Mouse (Mus musculus) hindbrain, embryonic 10.5 days (tissue): ENCODE results near the gene Cemip2. TPM values are rescaled to one million over a fixed set of nuclear protein-coding genes. Genes with fewer than 3 reads are reported as not detected.

Source experiments
- DNase-seq: peaks from one replicate; pipeline ENCODE4 v3.0.0-alpha.2; 2017; ENCODE audit warnings: low spot score
- H3K27ac ChIP-seq: fragments of 300-500 bp; sonication (generic); 2 replicates; pipeline ENCODE4 v1.5.1; 2016; ENCODE audit warnings: mild to moderate bottlenecking, moderate library complexity
- H3K27me3 ChIP-seq: fragments of 300-500 bp; sonication (generic); 2 replicates; pipeline ENCODE4 v1.6.1; 2016; ENCODE audit warnings: mild to moderate bottlenecking; ENCODE audit not compliant: poor library complexity, insufficient read depth, severe bottlenecking
- H3K36me3 ChIP-seq: fragments of 300-500 bp; sonication (generic); 2 replicates; pipeline ENCODE4 v1.6.1; 2016; ENCODE audit warnings: mild to moderate bottlenecking, moderate library complexity
- H3K4me1 ChIP-seq: fragments of 300-500 bp; sonication (generic); replicated peaks from 2 replicates; pipeline ENCODE4 v1.6.1; 2016; ENCODE audit warnings: mild to moderate bottlenecking
- H3K4me3 ChIP-seq: fragments of 300-500 bp; sonication (generic); 2 replicates; pipeline ENCODE4 v1.5.1; 2016; ENCODE audit warnings: mild to moderate bottlenecking, moderate library complexity
- H3K9me3 ChIP-seq: fragments of 300-500 bp; sonication (generic); 2 replicates; pipeline ENCODE4 v1.6.1; 2016; ENCODE audit warnings: mild to moderate bottlenecking, moderate library complexity
- WGBS: fragments of 180-500 bp; shearing (Covaris S2); methylation state at CpG from one replicate; pipeline ENCODE4 v1.1.7; 2016; 5-methylcytosine and 5-hydroxymethylcytosine counted together
- polyA plus RNA-seq: library from polyadenylated mRNA; unstranded; fragments of >200 nt; fragmentation: Nextera tagmentation; extraction: Ambion mirVana; gene quantifications from 2 replicates; pipeline ENCODE4 v1.2.1, GENCODE M21; 2016

Cemip2 gene
- 86.4 and 93.6 TPM in 2 replicates for polyA plus RNA-seq

DNA sequence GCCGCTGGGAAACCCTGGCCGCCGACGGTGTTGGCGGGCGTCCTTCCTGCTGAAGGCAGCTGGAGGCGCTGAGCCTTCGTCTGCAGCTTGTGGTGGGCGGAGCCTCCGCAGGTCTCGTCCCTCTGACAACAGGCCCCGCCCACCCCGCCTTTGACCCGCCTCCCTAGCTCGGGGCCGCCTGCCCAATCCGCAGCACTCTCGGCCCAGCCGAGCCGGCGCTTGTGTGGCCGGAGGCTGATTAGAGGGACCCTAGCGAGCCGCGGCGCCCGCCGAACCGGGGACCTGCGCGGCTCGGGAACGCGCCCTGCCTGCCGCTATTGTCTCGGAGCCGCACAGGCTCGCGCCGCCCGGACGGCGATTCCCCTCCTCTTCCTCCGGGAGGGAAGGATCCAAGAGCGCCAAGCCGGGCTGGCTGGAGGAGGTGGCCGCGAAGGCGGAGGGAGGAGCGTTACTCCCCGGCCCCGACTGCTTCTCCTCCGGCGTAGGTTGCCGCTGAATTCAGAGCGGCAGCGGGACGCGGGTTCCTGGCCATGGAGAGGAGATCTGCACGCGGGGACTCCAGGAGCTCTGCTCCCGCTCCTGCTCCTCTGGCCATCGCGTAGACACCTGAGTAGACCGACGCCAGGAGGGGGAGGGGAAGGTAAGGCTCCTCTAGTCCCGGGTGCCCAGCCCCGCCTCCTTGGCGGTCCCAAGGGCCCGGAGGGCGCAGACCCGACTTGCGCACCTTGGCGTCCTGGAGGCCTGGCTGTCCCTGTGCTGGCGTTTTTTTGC is at the start of gene Cemip2:
TSS of gene Cemip2 (plus strand) at position 196 of the 771 bp plus-strand sequence.
- no peaks in the 10 kb centered on the region for H3K9me3 ChIP-seq
- H3K27ac ChIP-seq = peak within 1 kb of the TSS; percentile 97
- H3K4me3 ChIP-seq = peak within 1 kb of the TSS; percentile 87
- peak; percentile 97 for DNase-seq
- peaks cover 5% of the 10 kb centered on the region; the same call in 1 of the 2 replicates for H3K36me3 ChIP-seq
- peaks cover 55% of the 10 kb centered on the region for H3K4me1 ChIP-seq
- H3K27me3 ChIP-seq = no peaks in the 10 kb centered on the region
- under 1% methylated on average over 75 of the region's 75 CpGs for WGBS

GRCm38 (mm10) chr19:21728342-21728741 is 49.8 kb upstream of the Cemip2 start:
- H3K36me3 ChIP-seq = no peaks in the 10 kb centered on the region
- 95% methylated on average over 6 of the region's 6 CpGs for WGBS

GRCm38 (mm10) chr19:21731887-21732286 is 46.3 kb upstream of the Cemip2 start:
- H3K4me3 ChIP-seq = no peak overlapping the region
- H3K4me1 ChIP-seq = no peaks in the 10 kb centered on the region
- no peak overlapping the region for H3K27ac ChIP-seq
- H3K9me3 ChIP-seq = no peaks in the 10 kb centered on the region
- H3K27me3 ChIP-seq = no peaks in the 10 kb centered on the region
- no peak for DNase-seq
- 78% methylated on average over 5 of the region's 5 CpGs for WGBS
- no peaks in the 10 kb centered on the region for H3K36me3 ChIP-seq

More at GRCm38 (mm10) chr19:21728342-21728741, 49.8 kb upstream of the Cemip2 start:
- H3K4me1 ChIP-seq = peaks cover 10% of the 10 kb centered on the region; the same call in 1 of the 2 replicates
- no peak for DNase-seq
- no peak overlapping the region for H3K4me3 ChIP-seq
- no peaks in the 10 kb centered on the region for H3K9me3 ChIP-seq
- no peaks in the 10 kb centered on the region for H3K27me3 ChIP-seq
- H3K27ac ChIP-seq = no peak overlapping the region

GRCm38 (mm10) chr19:21733176-21733575 is 45.0 kb upstream of the Cemip2 start:
- Histone ChIP-seq H3K4me3 (no peak overlapping the region), H3K27ac (no peak overlapping the region), H3K4me1 (no peaks in the 10 kb centered on the region), H3K9me3 (no peaks in the 10 kb centered on the region), H3K36me3 (no peaks in the 10 kb centered on the region), H3K27me3 (no peaks in the 10 kb centered on the region)
- 93% methylated on average over 2 of the region's 2 CpGs for WGBS
- no peak for DNase-seq

GRCm38 (mm10) chr19:21734112-21734511 is 44.0 kb upstream of the Cemip2 start:
- 43% methylated on average over 5 of the region's 5 CpGs for WGBS
- Histone ChIP-seq H3K27ac (no peak overlapping the region), H3K4me3 (no peak overlapping the region), H3K4me1 (no peaks in the 10 kb centered on the region), H3K27me3 (no peaks in the 10 kb centered on the region), H3K9me3 (no peaks in the 10 kb centered on the region), H3K36me3 (no peaks in the 10 kb centered on the region)
- no peak for DNase-seq

DNA sequence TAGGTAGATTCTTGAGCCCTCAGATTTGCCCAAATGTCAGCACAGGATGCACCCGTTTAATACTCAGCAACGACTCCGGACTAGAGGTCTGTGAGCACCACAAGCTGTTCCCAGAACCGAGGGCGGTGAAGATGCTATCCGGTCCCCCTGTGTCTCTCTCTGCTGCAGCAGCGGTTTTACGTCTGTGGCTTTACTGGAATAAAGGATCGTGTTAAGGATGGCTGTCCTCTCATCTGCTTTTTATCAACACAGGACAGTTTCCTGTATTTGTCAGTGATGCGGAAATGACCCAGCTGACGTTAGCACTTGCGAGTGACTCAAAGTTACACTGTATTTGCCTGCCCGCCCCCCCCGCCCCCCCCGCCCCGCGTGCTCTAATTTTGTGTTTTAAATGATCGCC is 40.7 kb upstream of the Cemip2 start:
- 69% methylated on average over 18 of the region's 18 CpGs for WGBS
- no peak overlapping the region for H3K27ac ChIP-seq
- H3K27me3 ChIP-seq = no peaks in the 10 kb centered on the region
- no peaks in the 10 kb centered on the region for H3K9me3 ChIP-seq
- no peak for DNase-seq
- no peaks in the 10 kb centered on the region for H3K36me3 ChIP-seq
- no peak overlapping the region for H3K4me3 ChIP-seq
- H3K4me1 ChIP-seq = no peaks in the 10 kb centered on the region

- no peak overlapping the region for H3K4me3 ChIP-seq
- no peak for DNase-seq
- no peaks in the 10 kb centered on the region for H3K9me3 ChIP-seq
- H3K36me3 ChIP-seq = no peaks in the 10 kb centered on the region
- no peaks in the 10 kb centered on the region for H3K27me3 ChIP-seq
- H3K4me1 ChIP-seq = no peaks in the 10 kb centered on the region
- 76% methylated on average over 17 of the region's 17 CpGs for WGBS
- no peak overlapping the region for H3K27ac ChIP-seq
Measured at GRCm38 (mm10) chr19:21737881-21738590, 40.1 kb upstream of the Cemip2 start.

- Histone ChIP-seq H3K27me3 (no peaks in the 10 kb centered on the region), H3K9me3 (no peaks in the 10 kb centered on the region), H3K4me3 (no peak overlapping the region), H3K27ac (no peak overlapping the region), H3K36me3 (no peaks in the 10 kb centered on the region), H3K4me1 (no peaks in the 10 kb centered on the region)
- 91% methylated on average over 18 of the region's 18 CpGs for WGBS
- DNase-seq = no peak
Measured at GRCm38 (mm10) chr19:21738591-21739280, 39.4 kb upstream of the Cemip2 start.

DNA sequence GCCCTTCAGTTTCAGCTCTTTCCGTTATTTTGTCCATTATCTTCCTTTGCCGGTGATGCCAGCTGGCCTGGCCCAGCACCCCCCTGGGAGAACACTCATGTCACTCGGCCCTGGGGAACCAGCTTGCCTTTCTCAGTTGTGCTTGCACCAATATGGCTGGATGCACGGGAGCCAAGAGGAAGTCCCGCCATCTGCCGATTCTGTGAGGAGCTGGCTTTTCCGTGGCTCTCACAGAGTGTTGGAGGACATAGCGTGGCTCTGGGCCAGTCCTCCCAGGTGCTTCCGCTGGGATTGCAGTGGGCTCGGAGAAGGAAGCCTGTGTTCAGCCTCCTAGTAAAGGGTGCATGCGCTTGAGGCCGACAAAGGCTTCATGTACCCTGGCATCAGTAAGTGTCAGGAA is 36.0 kb upstream of the Cemip2 start:
- Histone ChIP-seq H3K4me1 (no peaks in the 10 kb centered on the region), H3K27ac (peak overlapping the region; percentile 13; the same call in 1 of the 2 replicates), H3K9me3 (no peaks in the 10 kb centered on the region), H3K27me3 (no peaks in the 10 kb centered on the region), H3K4me3 (no peak overlapping the region), H3K36me3 (no peaks in the 10 kb centered on the region)
- DNase-seq = no peak
- WGBS = 87% methylated on average over 12 of the region's 12 CpGs

GRCm38 (mm10) chr19:21745586-21745985 is 32.6 kb upstream of the Cemip2 start:
- Histone ChIP-seq H3K4me3 (no peak overlapping the region), H3K4me1 (no peaks in the 10 kb centered on the region), H3K27me3 (no peaks in the 10 kb centered on the region), H3K9me3 (no peaks in the 10 kb centered on the region), H3K36me3 (no peaks in the 10 kb centered on the region), H3K27ac (no peak overlapping the region)
- DNase-seq = no peak
- WGBS = 89% methylated on average over 2 of the region's 2 CpGs

DNA sequence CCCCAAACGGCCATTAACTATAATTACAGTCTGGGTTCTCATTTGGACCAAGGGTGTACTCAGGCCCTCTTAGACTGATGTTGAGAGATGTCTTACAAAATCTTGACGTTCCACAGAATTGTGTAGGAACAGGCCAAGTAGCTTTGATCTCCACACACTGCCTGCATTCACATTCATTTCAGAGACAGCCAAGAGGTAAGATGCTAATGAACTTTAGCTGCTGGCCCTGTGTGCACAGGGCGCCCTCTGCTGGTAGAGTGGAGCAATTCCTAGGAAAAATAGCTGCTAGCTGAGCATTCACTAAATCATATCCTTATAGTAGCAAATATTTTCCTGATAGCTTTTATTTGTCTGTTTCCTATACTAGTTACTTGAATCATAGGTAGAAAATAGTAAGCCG is 30.8 kb upstream of the Cemip2 start:
- Histone ChIP-seq H3K27me3 (no peaks in the 10 kb centered on the region), H3K27ac (no peak overlapping the region), H3K4me3 (no peak overlapping the region), H3K4me1 (no peaks in the 10 kb centered on the region), H3K9me3 (no peaks in the 10 kb centered on the region), H3K36me3 (no peaks in the 10 kb centered on the region)
- WGBS = 23% methylated on average over 4 of the region's 4 CpGs
- DNase-seq = peak; percentile 64

- H3K9me3 ChIP-seq = no peaks in the 10 kb centered on the region
- WGBS = 65% methylated on average over 2 of the region's 2 CpGs
- no peak overlapping the region for H3K27ac ChIP-seq
- no peak for DNase-seq
- no peaks in the 10 kb centered on the region for H3K36me3 ChIP-seq
- no peak overlapping the region for H3K4me3 ChIP-seq
- H3K27me3 ChIP-seq = no peaks in the 10 kb centered on the region
- no peaks in the 10 kb centered on the region for H3K4me1 ChIP-seq
Measured at GRCm38 (mm10) chr19:21750154-21750553, 28.0 kb upstream of the Cemip2 start.

DNA sequence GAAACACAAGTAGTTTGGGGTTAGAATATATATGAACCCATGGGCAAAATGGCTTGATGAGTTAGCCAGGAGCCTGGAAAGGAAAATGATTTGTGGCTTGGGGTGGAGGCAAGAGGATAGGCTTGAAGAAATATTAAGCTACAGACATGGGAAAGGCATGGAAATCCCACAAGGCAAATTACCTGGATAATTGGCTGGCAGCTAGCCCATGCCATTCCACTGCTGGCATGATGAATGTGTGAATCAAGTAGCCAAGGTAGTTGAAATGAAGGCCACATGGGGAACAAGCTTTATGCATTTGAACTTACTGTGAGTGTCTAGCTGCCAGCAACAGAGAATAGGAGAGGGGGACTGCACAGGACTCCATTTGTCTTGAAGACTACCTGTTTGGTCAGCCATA is 16.5 kb upstream of the Cemip2 start:
- Histone ChIP-seq H3K9me3 (no peaks in the 10 kb centered on the region), H3K27me3 (no peaks in the 10 kb centered on the region), H3K36me3 (no peaks in the 10 kb centered on the region), H3K4me1 (peaks cover 4% of the 10 kb centered on the region; the same call in 1 of the 2 replicates), H3K4me3 (no peak overlapping the region), H3K27ac (no peak overlapping the region)
- DNase-seq = no peak
